Mouse (Mus musculus) neural tube, embryonic 13.5 days (tissue): Measurements from ENCODE around the gene Bend4. TPM values are rescaled to one million over a fixed set of nuclear protein-coding genes. Genes with fewer than 3 reads are reported as not detected.

Experiments
- ATAC-seq: fragments of 200-750 bp; cut with Nextera tagmentation; 2 replicates; pipeline ENCODE4 v1.8.0; 2017; ENCODE audit warnings: low read depth, mild to moderate bottlenecking, moderate TSS enrichment, moderate library complexity
- H3K27ac ChIP-seq: fragments of 300-500 bp; sonication (generic); replicated peaks from 2 replicates; pipeline ENCODE4 v1.5.1; 2015; ENCODE audit warnings: moderate library complexity, mild to moderate bottlenecking, inconsistent platforms
- H3K27me3 ChIP-seq: fragments of 300-500 bp; sonication (generic); 2 replicates; pipeline ENCODE4 v1.6.1; 2015; ENCODE audit warnings: mild to moderate bottlenecking, inconsistent platforms
- H3K36me3 ChIP-seq: fragments of 300-500 bp; sonication (generic); 2 replicates; pipeline ENCODE4 v1.6.1; 2015; ENCODE audit warnings: mild to moderate bottlenecking, inconsistent platforms
- H3K4me1 ChIP-seq: fragments of 300-500 bp; sonication (generic); replicated peaks from 2 replicates; pipeline ENCODE4 v1.6.1; 2015; ENCODE audit warnings: inconsistent platforms
- H3K4me2 ChIP-seq: fragments of 300-500 bp; sonication (generic); 2 replicates; pipeline ENCODE4 v1.6.1; 2015; ENCODE audit warnings: inconsistent platforms, mild to moderate bottlenecking, moderate library complexity
- H3K4me3 ChIP-seq: fragments of 300-500 bp; sonication (generic); 2 replicates; pipeline ENCODE4 v1.5.1; 2015; ENCODE audit warnings: mild to moderate bottlenecking, inconsistent platforms
- H3K9ac ChIP-seq: fragments of 300-500 bp; sonication (generic); 2 replicates; pipeline ENCODE4 v1.6.1; 2015; ENCODE audit warnings: moderate library complexity, mild to moderate bottlenecking, inconsistent platforms
- H3K9me3 ChIP-seq: fragments of 300-500 bp; sonication (generic); 2 replicates; pipeline ENCODE4 v1.6.1; 2016; ENCODE audit warnings: inconsistent platforms
- WGBS: fragments of 180-500 bp; shearing (Covaris S2); methylation state at CpG from one replicate; pipeline ENCODE4 v1.1.7; 2015; 5-methylcytosine and 5-hydroxymethylcytosine counted together
- polyA plus RNA-seq: library from polyadenylated mRNA; unstranded; fragments of >200 nt; fragmentation: Nextera tagmentation; extraction: Ambion mirVana; gene quantifications from 2 replicates; pipeline ENCODE4 v1.2.1, GENCODE M21; 2015

Gene Bend4
- polyA plus RNA-seq, 1 experiment from 2014 or later = 12.1 TPM

DNA sequence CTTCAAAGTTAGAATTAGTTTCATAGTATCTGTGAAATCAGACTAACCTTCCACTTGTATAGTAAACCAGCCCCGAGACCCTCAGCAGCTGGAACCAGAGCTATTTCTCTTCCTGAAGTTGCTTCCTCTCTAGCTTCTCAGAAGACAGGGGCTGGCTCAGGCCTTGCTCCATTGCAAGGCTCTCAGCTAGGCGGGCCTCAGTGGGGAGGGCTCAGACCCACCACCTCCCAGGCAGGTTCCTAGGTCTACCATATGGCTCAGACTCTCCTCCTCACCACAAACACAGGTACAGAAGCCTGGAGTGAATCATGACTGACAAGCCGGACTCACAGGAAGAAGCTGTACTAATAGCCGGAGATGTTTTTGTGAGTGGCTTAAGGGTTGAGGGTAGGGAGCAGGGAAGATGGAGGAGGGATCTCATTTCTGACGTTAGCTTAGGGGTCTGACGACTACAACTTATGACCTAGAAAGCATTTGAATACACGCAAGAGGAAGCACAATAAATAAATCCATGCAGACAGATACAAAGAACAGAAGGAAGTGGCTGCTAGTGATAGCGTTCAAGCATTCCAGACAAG, 51.0 kb downstream of the Bend4 start:
- Histone ChIP-seq H3K9ac (no peak overlapping the region), H3K36me3 (no peaks in the 10 kb centered on the region), H3K4me2 (no peak overlapping the region), H3K27me3 (no peaks in the 10 kb centered on the region), H3K27ac (no peak overlapping the region), H3K4me3 (no peak overlapping the region), H3K9me3 (no peaks in the 10 kb centered on the region), H3K4me1 (no peaks in the 10 kb centered on the region)
- 76% methylated on average over 8 of the region's 8 CpGs for WGBS
- no peak for ATAC-seq

DNA sequence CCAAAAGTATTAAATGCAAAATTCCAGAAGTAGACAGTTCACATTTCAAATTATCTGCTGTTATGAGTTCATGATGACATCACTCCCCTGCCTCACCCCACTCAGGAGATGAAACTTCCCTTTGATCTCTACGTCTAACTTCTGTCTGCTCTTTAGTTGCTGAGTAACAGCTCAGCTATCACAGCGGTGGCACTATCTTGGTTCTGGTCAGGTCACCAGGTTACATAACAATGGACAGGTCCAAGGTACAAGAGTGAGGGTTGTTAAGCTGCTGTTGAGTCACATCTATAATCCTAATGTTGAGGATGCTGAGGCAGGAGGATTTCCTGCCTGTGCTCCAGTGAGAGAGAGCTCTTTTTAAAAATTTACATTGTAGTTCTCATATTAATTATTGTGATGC, 65.2 kb downstream of the Bend4 start:
- no peaks in the 10 kb centered on the region for H3K4me1 ChIP-seq
- 81% methylated on average over 2 of the region's 2 CpGs for WGBS
- H3K4me2 ChIP-seq = no peak overlapping the region
- H3K4me3 ChIP-seq = no peak overlapping the region
- no peaks in the 10 kb centered on the region for H3K36me3 ChIP-seq
- no peak overlapping the region for H3K9ac ChIP-seq
- H3K27ac ChIP-seq = no peak overlapping the region
- H3K9me3 ChIP-seq = no peaks in the 10 kb centered on the region
- ATAC-seq = no peak
- H3K27me3 ChIP-seq = no peaks in the 10 kb centered on the region

GRCm38 (mm10) chr5:67362316-67362715, 65.8 kb downstream of the Bend4 start:
- no peaks in the 10 kb centered on the region for H3K27me3 ChIP-seq
- no peaks in the 10 kb centered on the region for H3K4me1 ChIP-seq
- no peak for ATAC-seq
- H3K36me3 ChIP-seq = no peaks in the 10 kb centered on the region
- H3K9ac ChIP-seq = no peak overlapping the region
- H3K4me2 ChIP-seq = no peak overlapping the region
- H3K4me3 ChIP-seq = no peak overlapping the region
- no peaks in the 10 kb centered on the region for H3K9me3 ChIP-seq
- H3K27ac ChIP-seq = no peak overlapping the region
- WGBS = 93% methylated on average over 10 of the region's 10 CpGs

DNA sequence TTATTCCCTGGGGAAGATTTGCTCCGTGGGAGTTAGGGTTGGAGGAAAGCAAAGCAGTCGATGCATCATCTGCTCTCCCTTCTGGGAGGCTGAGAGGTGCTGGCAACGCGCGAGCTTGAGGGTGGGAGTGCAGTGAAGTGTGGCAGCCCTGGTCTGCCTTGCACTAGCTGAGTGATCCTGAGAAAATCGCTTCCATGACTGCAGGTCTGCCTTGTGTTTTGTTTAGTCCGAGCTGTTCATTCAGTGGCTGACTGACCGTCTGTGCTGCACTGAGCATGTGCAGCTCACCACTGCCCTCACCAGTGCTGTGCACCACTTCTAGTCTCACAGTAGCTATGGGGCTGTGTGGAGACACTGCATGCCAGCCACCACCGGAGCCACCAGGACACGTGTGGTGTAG, 79.2 kb downstream of the Bend4 start:
- peaks cover 88% of the 10 kb centered on the region for H3K36me3 ChIP-seq
- H3K4me3 ChIP-seq = no peak overlapping the region
- H3K9ac ChIP-seq = no peak overlapping the region
- WGBS = 82% methylated on average over 10 of the region's 10 CpGs
- no peaks in the 10 kb centered on the region for H3K9me3 ChIP-seq
- no peak overlapping the region for H3K4me2 ChIP-seq
- H3K27ac ChIP-seq = no peak overlapping the region
- no peaks in the 10 kb centered on the region for H3K27me3 ChIP-seq
- ATAC-seq = no peak
- no peaks in the 10 kb centered on the region for H3K4me1 ChIP-seq

DNA sequence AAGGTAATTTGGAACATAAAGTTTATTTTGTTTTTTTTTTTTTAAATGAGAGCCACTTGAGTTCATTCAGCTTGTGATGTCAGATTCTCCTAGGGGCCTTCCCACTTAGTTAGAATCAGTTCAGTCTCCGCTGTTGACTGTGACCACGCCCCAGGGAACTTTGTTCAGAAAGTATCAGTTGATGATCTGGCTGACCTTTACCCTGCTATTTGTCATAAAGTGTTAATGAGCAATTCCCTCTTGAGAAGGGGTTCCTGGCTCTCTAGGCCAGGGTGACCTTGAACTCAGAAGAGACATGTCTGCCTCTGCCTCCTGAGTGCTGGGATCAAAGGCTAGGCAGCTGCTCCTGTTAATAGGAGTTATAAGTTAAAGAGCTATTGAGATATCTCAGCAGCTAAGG, 81.0 kb downstream of the Bend4 start:
- ATAC-seq = no peak

More for the DNA sequence above, 81.0 kb downstream of the Bend4 start:
- no peak overlapping the region for H3K27ac ChIP-seq
- no peak overlapping the region for H3K4me3 ChIP-seq
- H3K36me3 ChIP-seq = peaks cover 90% of the 10 kb centered on the region
- 89% methylated on average over 2 of the region's 2 CpGs for WGBS
- H3K9me3 ChIP-seq = no peaks in the 10 kb centered on the region
- H3K27me3 ChIP-seq = no peaks in the 10 kb centered on the region
- no peaks in the 10 kb centered on the region for H3K4me1 ChIP-seq
- no peak overlapping the region for H3K4me2 ChIP-seq
- H3K9ac ChIP-seq = no peak overlapping the region

Other genes starting within 250 kb of the Bend4 start
- 80.7 and 85.7 TPM in 2 replicates for gene Tmem33, start 167.7 kb downstream of the Bend4 start, polyA plus RNA-seq
- 172 and 173 TPM in 2 replicates for gene Slc30a9, start 121.4 kb downstream of the Bend4 start, polyA plus RNA-seq
- 4.3 and 4.5 TPM in 2 replicates for gene Shisa3, start 179.6 kb upstream of the Bend4 start, polyA plus RNA-seq